Mouse (Mus musculus): ENCODE data around the gene Arhgap5. TPM values are rescaled to one million over a fixed set of nuclear protein-coding genes. Genes with fewer than 3 reads are reported as not detected.
A peak's percentile ranks its signal among the peaks of the same experiment; 100 is the strongest.

Gene Arhgap5
- 10 to 100 TPM; 55.0 to 61.7 TPM for total RNA-seq (2021)
- long read RNA-seq, experiment 1, full-length matches to known transcripts = 2 of 10 reads
- long read RNA-seq, experiment 1, partial matches to known transcripts = 0 of 10 reads
- long read RNA-seq, experiment 1, other reads (novel, unspliced or antisense) = 8 of 10 reads
- long read RNA-seq, experiment 2, full-length matches to known transcripts = 4 of 10 reads
- long read RNA-seq, experiment 2, partial matches to known transcripts = 0 of 10 reads
- long read RNA-seq, experiment 2, other reads (novel, unspliced or antisense) = 6 of 10 reads

DNA sequence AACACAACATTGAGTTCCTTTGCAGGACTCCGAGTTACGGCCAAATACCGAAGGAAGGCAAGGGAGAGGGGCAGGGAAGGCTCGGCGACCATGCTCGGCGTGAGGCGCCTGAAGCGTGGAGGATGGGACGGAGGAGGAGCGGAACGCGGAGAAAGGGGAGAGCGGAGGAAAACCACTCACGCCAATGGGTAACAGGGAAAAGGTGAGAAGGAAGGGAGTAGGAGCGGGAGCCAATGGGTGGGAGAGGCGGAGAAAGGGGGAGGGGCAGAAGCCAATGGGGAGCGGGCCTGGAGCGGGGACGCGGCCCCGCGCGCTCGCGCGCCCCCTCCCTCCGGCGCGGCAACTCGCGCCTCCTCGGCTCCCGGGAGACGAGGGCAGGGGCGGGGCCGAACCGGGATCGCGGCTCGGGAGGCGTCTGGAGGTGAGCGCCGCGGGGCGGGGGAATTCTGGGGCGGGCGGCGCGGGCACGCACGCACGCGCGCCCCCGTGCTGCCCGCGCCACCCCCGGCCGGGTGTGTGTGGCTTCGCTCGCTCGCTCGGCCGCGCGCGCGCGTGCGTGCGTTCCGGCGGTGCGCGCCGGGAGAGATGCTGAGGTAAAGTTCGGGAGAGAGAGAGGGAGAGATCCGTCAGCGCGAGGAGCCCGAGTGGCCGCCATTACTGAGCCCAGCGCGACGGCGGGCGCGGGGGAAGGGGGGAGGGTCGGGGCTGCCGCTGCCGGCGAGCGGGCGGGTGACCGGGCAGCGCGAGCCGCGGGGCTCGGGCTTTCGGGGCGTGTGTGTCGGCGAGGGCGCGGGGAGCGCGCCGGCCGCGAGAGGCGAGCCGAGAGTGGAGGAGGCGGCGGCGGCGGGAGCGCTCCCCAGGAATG is at the start of gene Arhgap5:
Arhgap5 (plus strand) TSS at position 517 of the 865 bp plus-strand sequence.
- peak; percentile 95 for DNase-seq (ENCODE audit: low spot score in 2 of 2)

DNA sequence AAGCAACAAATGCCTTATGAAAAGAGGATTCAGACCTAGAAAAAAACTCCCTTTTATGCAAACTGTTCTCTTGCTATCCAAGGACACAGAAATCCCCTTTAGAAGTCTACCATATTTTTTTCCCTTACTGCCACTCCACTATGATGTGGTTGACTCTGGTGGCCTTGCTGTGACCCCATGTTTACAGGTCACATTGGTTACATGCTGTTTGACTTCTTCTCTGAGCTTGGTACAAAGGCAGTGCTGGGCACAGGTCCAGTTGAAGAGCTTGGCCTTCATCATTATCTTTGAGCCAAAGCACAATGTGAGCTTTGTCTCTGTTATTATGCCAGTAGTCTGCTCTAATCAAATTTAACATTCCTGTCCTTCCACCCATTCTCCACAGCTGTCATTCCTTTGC is 39.2 kb upstream of the Arhgap5 start:
- no peak for DNase-seq (ENCODE audit: low spot score in 2 of 2)

GRCm38 (mm10) chr12:52471621-52472020 is 32.2 kb upstream of the Arhgap5 start:
- DNase-seq (ENCODE audit: low spot score in 2 of 2) = no peak

DNA sequence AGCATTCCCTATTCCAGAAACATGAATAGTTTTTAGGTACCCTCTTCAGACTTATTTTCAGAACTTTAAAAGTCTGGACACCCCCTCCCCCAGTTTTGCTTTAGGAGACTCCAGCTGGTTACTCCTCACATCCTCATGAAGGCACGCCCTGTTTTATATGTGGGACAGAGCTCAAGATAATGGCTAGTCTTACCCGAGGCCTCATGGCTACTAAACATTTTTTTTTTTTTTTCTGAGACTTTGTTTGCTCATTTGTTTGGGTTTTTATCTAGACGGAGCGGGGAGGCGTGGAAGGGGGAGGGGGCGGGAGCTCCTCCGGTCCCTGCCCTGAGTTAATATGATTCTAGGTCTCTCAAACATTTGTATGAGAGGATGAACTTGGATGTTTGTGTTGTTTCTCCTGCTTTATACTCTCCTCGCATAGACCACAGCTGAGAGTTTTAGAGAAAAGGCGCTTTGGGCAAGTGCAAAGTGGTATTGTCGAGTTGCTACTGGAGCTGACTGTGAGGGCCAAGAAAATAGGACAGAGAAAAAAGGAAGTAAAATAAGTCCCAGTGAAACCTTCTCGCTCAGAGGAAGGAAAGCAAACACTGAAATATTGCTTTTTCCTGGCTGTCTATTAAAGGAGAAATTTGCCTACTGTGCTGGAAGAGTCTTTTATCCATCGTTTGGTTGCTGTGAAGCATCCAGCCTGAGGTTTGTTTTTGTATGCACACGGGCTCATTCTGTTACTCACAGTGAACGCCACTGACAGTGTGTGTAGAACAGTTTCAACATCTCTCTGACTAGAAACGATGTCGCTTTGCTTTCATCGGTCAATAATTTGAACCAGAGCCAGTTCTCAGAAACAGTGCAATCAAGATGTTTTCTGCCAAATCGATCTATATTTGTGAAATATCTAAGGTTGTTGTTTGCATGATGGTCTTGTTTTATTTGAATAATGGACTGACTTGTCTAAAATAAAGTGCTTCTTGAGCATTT is 29.5 kb upstream of the Arhgap5 start:
- no peak for DNase-seq (ENCODE audit: low spot score in 2 of 2)

DNA sequence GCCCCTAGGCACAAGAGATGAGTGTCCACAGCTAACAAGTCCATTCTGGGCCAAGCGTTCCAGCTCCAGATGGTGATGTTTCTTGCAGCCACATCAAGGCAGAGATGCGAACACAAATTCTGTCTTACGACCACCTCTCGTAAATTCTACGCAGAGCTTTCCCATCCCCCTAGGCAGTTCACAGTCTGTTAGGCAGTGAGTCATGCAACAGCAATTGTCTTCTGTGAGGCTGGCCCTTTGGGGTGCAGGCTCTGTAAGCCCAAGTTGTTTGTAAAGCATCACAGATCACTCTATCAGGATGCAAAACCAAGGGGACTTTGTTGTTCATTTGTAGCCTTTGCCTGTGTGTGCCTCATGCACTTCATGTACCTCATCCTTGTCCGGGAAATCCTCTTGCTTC is 27.7 kb upstream of the Arhgap5 start:
- no peak for DNase-seq (ENCODE audit: low spot score in 2 of 2)

DNA sequence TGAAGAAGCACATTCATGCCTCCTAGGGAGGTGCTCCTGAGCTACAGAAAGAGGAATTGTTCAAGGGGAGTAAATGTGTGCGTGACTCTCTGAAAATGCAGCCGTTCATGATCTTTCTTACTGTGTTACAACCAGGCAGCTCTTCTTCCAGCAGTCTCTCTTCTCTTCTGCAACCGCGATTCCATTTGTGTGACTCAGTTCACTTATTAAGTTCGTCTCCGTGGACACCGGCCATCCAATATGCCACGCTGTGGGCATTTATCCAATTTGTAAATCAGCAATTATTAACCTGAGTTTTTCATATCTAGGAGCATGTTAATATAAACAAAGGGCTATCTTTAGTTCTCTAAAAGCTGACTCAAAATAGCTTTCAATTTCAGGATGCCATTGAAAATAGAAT is 25.2 kb upstream of the Arhgap5 start:
- DNase-seq (ENCODE audit: low spot score in 2 of 2) = no peak

DNA sequence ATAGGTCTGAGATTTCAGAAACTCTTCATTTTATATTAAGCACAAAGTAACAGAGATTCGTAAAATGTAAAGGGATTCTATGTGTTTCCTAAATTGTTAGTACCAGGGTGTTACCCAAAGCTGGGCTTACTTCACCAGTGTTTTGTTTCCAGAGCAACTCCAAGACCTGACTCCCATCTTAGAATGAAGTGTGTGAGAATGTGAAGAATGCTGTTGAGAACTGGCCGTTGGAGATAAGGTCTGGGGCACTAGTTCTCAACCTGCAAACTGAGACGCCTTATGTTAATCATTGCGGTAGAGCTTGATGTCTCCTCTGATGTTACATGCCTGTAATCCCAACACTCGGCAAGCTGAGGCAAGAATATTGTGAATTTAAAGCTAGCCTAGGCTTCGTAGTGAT is 24.4 kb upstream of the Arhgap5 start:
- DNase-seq (ENCODE audit: low spot score in 2 of 2) = no peak

DNA sequence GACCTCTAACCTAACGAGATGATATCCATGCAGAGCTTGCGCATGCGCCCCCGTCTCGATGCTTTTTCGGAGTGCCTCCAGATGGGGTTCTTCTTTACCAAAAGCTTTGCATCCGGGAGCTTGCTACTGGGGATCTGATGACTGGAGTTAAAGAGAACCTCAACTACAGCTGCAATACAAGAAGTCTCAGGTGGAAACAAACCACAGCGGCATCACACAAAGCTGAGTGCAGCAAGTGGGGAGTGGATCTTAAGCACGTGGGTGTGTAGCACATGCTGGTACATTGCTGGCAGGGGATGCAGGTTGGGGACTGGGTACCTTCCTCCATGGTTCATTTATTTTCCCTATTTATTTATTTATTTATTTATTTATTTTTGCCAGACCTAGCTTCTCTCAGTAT is 22.9 kb upstream of the Arhgap5 start:
- DNase-seq (ENCODE audit: low spot score in 2 of 2) = no peak

DNA sequence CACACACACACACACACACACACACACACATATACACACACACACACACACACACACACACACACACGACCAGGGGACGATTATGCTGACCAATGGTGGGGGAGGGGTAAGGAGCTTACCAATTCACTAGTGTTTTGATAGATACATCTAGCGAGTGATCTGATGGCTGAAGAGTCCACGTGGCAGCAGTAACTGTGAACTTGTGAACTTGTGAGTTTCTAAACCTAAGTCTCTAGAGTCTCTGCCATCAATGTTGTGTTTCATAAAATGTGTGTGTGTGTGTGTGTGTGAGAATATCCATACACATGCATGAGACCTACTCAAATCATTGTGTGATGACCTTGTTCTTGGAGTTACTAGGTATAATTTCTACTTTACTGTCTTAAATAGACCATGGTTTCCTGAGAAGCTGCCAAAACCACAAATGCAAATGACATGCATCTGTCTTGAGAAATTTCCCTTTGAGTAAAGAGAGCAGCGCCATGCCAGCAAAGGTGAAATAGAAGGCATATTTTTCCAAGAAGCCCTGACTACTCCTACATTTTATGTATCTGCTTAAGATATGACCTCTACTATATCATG is 21.7 kb upstream of the Arhgap5 start:
- DNase-seq (ENCODE audit: low spot score in 2 of 2) = no peak

DNA sequence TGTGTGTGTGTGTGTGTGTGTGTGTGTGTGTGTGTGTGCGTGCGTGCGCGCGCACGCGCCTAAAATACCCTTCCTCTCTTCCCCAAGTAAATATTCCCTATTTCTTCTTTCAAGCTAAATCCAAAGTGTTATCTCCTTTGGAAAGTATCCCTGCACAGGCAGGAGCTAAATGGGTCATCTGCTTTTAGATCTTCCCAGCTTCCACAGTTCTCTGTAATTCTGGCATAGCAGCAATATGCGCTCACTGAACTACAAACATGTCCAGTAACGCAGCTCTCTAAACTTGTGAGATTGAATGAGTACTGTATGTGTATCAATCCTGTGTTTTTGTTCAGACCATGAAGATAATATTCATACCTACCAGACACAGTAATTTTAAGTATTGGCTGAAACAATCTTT is 20.6 kb upstream of the Arhgap5 start:
- DNase-seq (ENCODE audit: low spot score in 2 of 2) = no peak

GRCm38 (mm10) chr12:52488266-52488975 is 15.4 kb upstream of the Arhgap5 start:
- DNase-seq (ENCODE audit: low spot score in 2 of 2) = no peak

GRCm38 (mm10) chr12:52493281-52493681 is 10.5 kb upstream of the Arhgap5 start:
- no peak for DNase-seq (ENCODE audit: low spot score in 2 of 2)

GRCm38 (mm10) chr12:52497209-52497608 is 6.6 kb upstream of the Arhgap5 start:
- DNase-seq (ENCODE audit: low spot score in 2 of 2) = no peak

- DNase-seq (ENCODE audit: low spot score in 2 of 2) = no peak
Measured at GRCm38 (mm10) chr12:52500915-52501833, 2.6 kb upstream of the Arhgap5 start.

DNA sequence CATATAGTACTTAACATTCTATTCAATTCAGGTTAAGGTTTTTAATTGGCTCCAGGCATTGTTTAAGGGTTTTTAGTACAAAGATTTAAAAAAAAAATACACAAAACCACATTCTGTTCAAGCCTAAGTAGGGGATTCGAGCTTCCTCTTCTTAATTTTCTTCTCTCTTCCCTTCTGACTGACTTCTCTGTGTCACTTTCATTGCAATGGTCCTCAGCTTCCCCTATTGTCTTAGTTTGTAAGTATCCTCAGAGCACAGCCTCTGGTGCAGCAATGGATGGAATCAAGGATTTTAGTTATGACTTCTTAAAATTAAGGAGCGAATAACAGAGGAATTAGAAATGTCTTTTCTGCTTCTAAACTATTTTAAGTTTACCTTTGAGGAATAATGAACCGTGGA is 1.6 kb upstream of the Arhgap5 start:
- DNase-seq (ENCODE audit: low spot score in 2 of 2) = no peak

- DNase-seq (ENCODE audit: low spot score in 2 of 2) = no peak
Measured at GRCm38 (mm10) chr12:52503131-52503455, 679 bp upstream of the Arhgap5 start.

DNA sequence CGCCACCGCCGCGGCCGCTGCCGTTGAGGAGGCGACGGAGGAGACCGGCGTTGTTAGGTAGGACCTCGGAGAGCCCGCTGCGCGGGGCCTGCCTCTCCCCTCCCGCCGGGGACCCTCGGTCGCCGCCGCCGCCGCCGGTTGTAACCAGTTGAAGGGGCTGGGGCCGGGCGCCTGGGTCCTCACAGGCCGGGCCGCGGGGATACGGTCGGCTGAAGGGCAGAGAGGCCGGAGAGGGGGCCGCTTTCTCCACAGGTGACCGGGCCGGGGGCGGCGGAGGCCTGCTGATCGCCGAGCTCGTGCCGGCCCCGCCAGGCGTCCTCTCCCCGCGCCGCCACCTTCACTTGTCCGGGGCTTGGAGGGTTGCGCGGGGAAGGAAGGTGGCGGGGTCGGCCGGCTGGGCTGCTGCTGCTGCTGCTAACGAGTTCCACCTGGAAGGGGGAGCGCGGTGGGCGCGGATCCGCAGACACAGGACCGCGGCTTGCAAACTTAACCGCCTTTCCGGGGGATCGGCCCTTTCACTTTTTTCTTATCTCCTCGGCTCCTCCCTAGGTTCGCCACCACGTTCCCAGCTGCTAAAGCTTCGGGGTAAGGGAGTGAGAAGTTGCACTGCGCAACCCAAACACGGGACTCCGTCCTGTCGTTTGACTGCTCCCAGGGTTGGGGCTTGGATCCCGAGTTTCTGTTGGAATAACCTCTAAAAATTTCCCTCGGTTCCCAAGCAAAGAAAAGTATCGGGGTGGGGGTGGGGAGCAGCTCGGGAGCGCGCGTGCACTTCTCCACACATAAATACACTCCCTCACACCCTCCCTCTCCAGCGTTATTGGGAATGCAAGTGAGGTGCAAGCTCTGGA is 784 bp downstream of the Arhgap5 start:
- peak; percentile 43 to 64 for DNase-seq (ENCODE audit: low spot score in 2 of 2)

DNA sequence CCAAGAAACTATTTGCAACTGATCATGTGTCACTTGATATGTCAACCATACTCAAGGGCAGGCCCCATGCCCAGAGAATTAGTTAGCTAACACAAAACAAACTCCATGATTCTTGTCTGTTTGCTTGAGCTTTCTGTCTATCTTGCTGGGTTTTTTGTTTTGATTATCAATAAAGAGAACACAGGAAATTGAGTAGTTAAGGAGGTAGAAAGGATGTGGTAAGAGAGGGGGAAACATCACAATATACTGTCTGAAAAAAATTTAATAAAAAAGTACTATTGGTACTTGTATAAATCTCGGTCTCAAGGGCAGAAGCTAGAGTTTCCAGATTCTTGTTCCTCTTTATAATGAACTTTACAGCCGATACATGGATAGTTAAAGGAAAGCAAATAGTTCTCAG is 20.9 kb downstream of the Arhgap5 start:
- no peak for DNase-seq (ENCODE audit: low spot score in 2 of 2)
